Mouse (Mus musculus) myocyte (in vitro differentiated cells): ENCODE data around the gene Kcnd2. TPM values are rescaled to one million over a fixed set of nuclear protein-coding genes. Genes with fewer than 3 reads are reported as not detected.

Experiments
- H3K27me3 ChIP-seq: one replicate; pipeline ENCODE4 v1.6.1; 2011; ENCODE audit not compliant: control insufficient read depth, insufficient read depth, insufficient read length
- H3K36me3 ChIP-seq: one replicate; pipeline ENCODE4 v1.6.1; 2011; ENCODE audit not compliant: control insufficient read depth, insufficient read depth
- H3K4me2 ChIP-seq: one replicate; pipeline ENCODE4 v1.6.1; 2011; ENCODE audit warnings: low read depth, control low read depth
- H3K4me3 ChIP-seq: one replicate; pipeline ENCODE4 v1.5.1; 2011; ENCODE audit warnings: mild to moderate bottlenecking, control low read depth, moderate library complexity
- H3K79me2 ChIP-seq: one replicate; pipeline ENCODE4 v1.6.1; 2011; ENCODE audit not compliant: control insufficient read depth, insufficient read depth
- H3ac ChIP-seq: one replicate; pipeline ENCODE4 v1.6.1; 2011; ENCODE audit not compliant: control insufficient read depth, insufficient read length
- CEBPB ChIP-seq: IDR thresholded peaks from 2 replicates; pipeline ENCODE4 v1.6.1; 2011; ENCODE audit warnings: mild to moderate bottlenecking, moderate library complexity; ENCODE audit not compliant: poor library complexity, insufficient read depth, severe bottlenecking
- E2F4 ChIP-seq: IDR thresholded peaks from one replicate; pipeline ENCODE4 v1.6.1; 2011; ENCODE audit warnings: mild to moderate bottlenecking, control low read depth, moderate library complexity; ENCODE audit not compliant: insufficient read depth
- MAX ChIP-seq: IDR thresholded peaks from one replicate; pipeline ENCODE4 v1.6.1; 2011; ENCODE audit warnings: low read depth, mild to moderate bottlenecking, control low read depth
- MYOD1 ChIP-seq, 3 experiments: IDR thresholded peaks; one replicate each; pipeline ENCODE4 v1.6.1; 2011; ENCODE audit warnings: control low read depth in 2 of 3, low read depth in 2 of 3, mild to moderate bottlenecking in 2 of 3, moderate library complexity in 1 of 3; ENCODE audit not compliant: insufficient read length in 2 of 3, control insufficient read depth in 1 of 3
- MYOG ChIP-seq, 3 experiments: IDR thresholded peaks; one replicate each; pipeline ENCODE4 v1.6.1; 2011; ENCODE audit warnings: control low read depth in 2 of 3, low read depth in 2 of 3, mild to moderate bottlenecking in 2 of 3; ENCODE audit not compliant: insufficient read length in 2 of 3, control insufficient read depth in 1 of 3, insufficient read depth in 1 of 3
- POLR2A ChIP-seq: IDR thresholded peaks from one replicate; pipeline ENCODE4 v1.6.1; 2011; ENCODE audit warnings: low read depth, mild to moderate bottlenecking, control low read depth, moderate library complexity; ENCODE audit not compliant: insufficient read length
- POLR2AphosphoS2 ChIP-seq: IDR thresholded peaks from one replicate; pipeline ENCODE4 v1.6.1; 2011; ENCODE audit warnings: low read depth, control low read depth; ENCODE audit not compliant: insufficient read length
- REST ChIP-seq: IDR thresholded peaks from one replicate; pipeline ENCODE4 v1.6.1; 2011; ENCODE audit warnings: mild to moderate bottlenecking, control low read depth, moderate library complexity; ENCODE audit not compliant: insufficient read depth, insufficient read length
- SRF ChIP-seq: IDR thresholded peaks from one replicate; pipeline ENCODE4 v1.6.1; 2011; ENCODE audit warnings: low read depth; ENCODE audit not compliant: control insufficient read depth, insufficient read length
- TCF12 ChIP-seq: IDR thresholded peaks from one replicate; pipeline ENCODE4 v1.6.1; 2011; ENCODE audit warnings: mild to moderate bottlenecking, control low read depth; ENCODE audit not compliant: poor library complexity, insufficient read depth, severe bottlenecking
- TCF3 ChIP-seq: IDR thresholded peaks from one replicate; pipeline ENCODE4 v1.6.1; 2011; ENCODE audit warnings: low read depth, control low read depth; ENCODE audit not compliant: insufficient read length
- USF1 ChIP-seq: IDR thresholded peaks from one replicate; pipeline ENCODE4 v1.6.1; 2011; ENCODE audit warnings: low read depth, mild to moderate bottlenecking, control low read depth, moderate library complexity
- polyA plus RNA-seq: library from polyadenylated mRNA; unstranded; fragments of >200 nt; fragmentation: generic; extraction: Trizol; gene quantifications from one replicate; pipeline ENCODE4 v1.2.1, GENCODE M21; 2012; ENCODE audit warnings: missing spikeins

Kcnd2 gene
- polyA plus RNA-seq, 1 experiment, result not detected

GRCm38 (mm10) chr6:21527489-21528074, 312.3 kb downstream of the Kcnd2 start:
- H3K27me3 ChIP-seq, result no peaks in the 10 kb centered on the region
- no peaks in the 10 kb centered on the region for H3K36me3 ChIP-seq
- H3K4me3 ChIP-seq, result no peak overlapping the region
- TF ChIP-seq SRF (no peak), E2F4 (no peak), USF1 (no peak), REST (no peak), MYOG (IDR thresholded peaks at IDR 0.05; ENCODE audit: control insufficient read depth in 1 of 3, insufficient read depth in 1 of 3, insufficient read length in 2 of 3, low read depth in 2 of 3) (no peak), TCF3 (no peak), MYOD1 (IDR thresholded peaks at IDR 0.05; ENCODE audit: control insufficient read depth in 1 of 3, insufficient read length in 2 of 3, low read depth in 2 of 3) (no peak), TCF12 (no peak), MAX (no peak), POLR2A (no peak), CEBPB (no peak), POLR2AphosphoS2 (no peak)
- H3K79me2 ChIP-seq, result no peaks in the 10 kb centered on the region
- H3K4me2 ChIP-seq, result no peak overlapping the region
- H3ac ChIP-seq, result no peak overlapping the region

GRCm38 (mm10) chr6:21534009-21534408, 318.7 kb downstream of the Kcnd2 start:
- no peaks in the 10 kb centered on the region for H3K79me2 ChIP-seq
- no peak overlapping the region for H3ac ChIP-seq
- H3K27me3 ChIP-seq, result no peaks in the 10 kb centered on the region
- no peak overlapping the region for H3K4me3 ChIP-seq
- TF ChIP-seq E2F4, result no peak
- TF ChIP-seq TCF3, result no peak
- TF ChIP-seq POLR2AphosphoS2, result no peak
- TF ChIP-seq CEBPB, result no peak
- TF ChIP-seq SRF, result no peak
- no peak for TF ChIP-seq POLR2A
- TF ChIP-seq USF1, result no peak
- TF ChIP-seq MYOD1 (IDR thresholded peaks at IDR 0.05; ENCODE audit: control insufficient read depth in 1 of 3, insufficient read length in 2 of 3, low read depth in 2 of 3), result no peak
- TF ChIP-seq TCF12, result no peak
- TF ChIP-seq MAX, result no peak
- TF ChIP-seq MYOG (IDR thresholded peaks at IDR 0.05; ENCODE audit: control insufficient read depth in 1 of 3, insufficient read depth in 1 of 3, insufficient read length in 2 of 3, low read depth in 2 of 3), result no peak
- no peak for TF ChIP-seq REST
- no peak overlapping the region for H3K4me2 ChIP-seq
- no peaks in the 10 kb centered on the region for H3K36me3 ChIP-seq

DNA sequence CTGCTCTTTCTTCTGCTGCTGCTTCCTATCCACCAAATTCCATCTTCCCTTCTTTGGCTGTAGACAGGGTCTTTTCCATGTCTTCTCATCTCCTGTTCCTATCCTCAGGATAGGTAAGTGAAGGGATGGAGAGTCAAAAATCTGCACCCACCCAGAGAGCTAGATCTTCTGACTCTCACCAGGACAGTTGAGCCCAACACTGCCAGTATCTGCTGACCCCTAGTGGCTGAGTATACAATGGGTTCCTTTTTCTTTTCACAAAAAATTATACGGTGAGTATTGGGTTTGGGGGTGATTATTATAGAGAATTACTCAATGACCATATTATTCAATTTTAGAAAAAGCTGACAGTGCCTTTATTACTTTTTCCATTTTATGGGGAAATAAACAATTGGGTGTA, 319.5 kb downstream of the Kcnd2 start:
- TF ChIP-seq USF1 (no peak), POLR2A (no peak), POLR2AphosphoS2 (no peak), REST (no peak), TCF12 (no peak), SRF (no peak), CEBPB (no peak), MYOG (IDR thresholded peaks at IDR 0.05; ENCODE audit: control insufficient read depth in 1 of 3, insufficient read depth in 1 of 3, insufficient read length in 2 of 3, low read depth in 2 of 3) (no peak), E2F4 (no peak)
- Histone ChIP-seq H3ac (no peak overlapping the region), H3K79me2 (no peaks in the 10 kb centered on the region), H3K4me3 (no peak overlapping the region), H3K36me3 (no peaks in the 10 kb centered on the region), H3K27me3 (no peaks in the 10 kb centered on the region), H3K4me2 (no peak overlapping the region)

DNA sequence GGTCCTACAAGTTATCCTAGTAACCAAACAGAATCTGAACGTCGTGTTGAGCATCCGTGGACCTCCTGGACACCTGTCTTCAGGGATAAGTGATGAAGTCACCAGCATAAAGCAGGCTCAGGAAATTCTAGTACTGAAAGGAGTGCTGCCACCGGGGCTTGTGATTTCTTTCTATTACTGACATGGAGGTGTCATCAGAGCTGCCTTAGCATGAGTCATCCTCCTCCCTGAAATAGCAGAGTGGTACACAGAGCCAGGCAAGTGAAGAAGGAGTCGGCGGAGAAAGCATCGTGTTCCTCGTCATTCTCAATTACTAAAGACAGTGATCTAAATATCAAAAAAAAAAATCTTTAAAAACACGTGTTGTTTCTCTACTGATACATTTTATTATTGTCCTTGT, 336.2 kb downstream of the Kcnd2 start:
- TF ChIP-seq POLR2A, result no peak
- no peak for TF ChIP-seq POLR2AphosphoS2
- TF ChIP-seq TCF12, result no peak
- no peak for TF ChIP-seq MYOD1 (IDR thresholded peaks at IDR 0.05; ENCODE audit: control insufficient read depth in 1 of 3, insufficient read length in 2 of 3, low read depth in 2 of 3)
- no peak for TF ChIP-seq SRF
- no peak for TF ChIP-seq MAX
- no peak for TF ChIP-seq USF1
- no peak for TF ChIP-seq REST
- TF ChIP-seq E2F4, result no peak
- TF ChIP-seq TCF3, result no peak
- no peak for TF ChIP-seq CEBPB
- no peak for TF ChIP-seq MYOG (IDR thresholded peaks at IDR 0.05; ENCODE audit: control insufficient read depth in 1 of 3, insufficient read depth in 1 of 3, insufficient read length in 2 of 3, low read depth in 2 of 3)
- Histone ChIP-seq H3K27me3 (no peaks in the 10 kb centered on the region), H3ac (no peak overlapping the region), H3K36me3 (no peaks in the 10 kb centered on the region), H3K4me3 (no peak overlapping the region), H3K4me2 (no peak overlapping the region), H3K79me2 (no peaks in the 10 kb centered on the region)

DNA sequence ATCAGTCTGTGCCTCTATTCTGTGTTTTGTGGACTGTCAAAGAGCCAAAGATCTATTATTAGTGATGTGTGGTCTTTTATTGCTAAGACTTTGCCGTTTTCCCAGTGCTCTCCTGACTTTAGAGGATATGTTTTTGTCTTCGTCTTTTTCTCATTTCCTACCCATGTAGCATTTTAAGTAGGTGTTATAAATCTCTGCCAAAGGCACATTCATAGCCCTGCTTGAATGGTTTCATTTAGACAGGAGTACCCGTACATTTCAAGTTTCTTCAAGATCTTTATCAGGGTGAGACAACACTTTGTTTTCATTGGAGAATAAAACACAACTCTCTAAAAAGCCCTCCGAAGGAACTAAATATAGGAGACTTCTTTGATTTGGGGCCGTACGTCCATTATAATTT, 355.7 kb downstream of the Kcnd2 start:
- H3K36me3 ChIP-seq, result no peaks in the 10 kb centered on the region
- H3ac ChIP-seq, result no peak overlapping the region
- H3K4me2 ChIP-seq, result no peak overlapping the region
- TF ChIP-seq E2F4 (no peak), REST (no peak), POLR2A (no peak), TCF12 (no peak), TCF3 (no peak), MYOG (IDR thresholded peaks at IDR 0.05; ENCODE audit: control insufficient read depth in 1 of 3, insufficient read depth in 1 of 3, insufficient read length in 2 of 3, low read depth in 2 of 3) (no peak), CEBPB (no peak), USF1 (no peak), MAX (no peak), POLR2AphosphoS2 (no peak), SRF (no peak), MYOD1 (IDR thresholded peaks at IDR 0.05; ENCODE audit: control insufficient read depth in 1 of 3, insufficient read length in 2 of 3, low read depth in 2 of 3) (no peak)
- H3K79me2 ChIP-seq, result no peaks in the 10 kb centered on the region
- no peak overlapping the region for H3K4me3 ChIP-seq
- H3K27me3 ChIP-seq, result no peaks in the 10 kb centered on the region
